Mouse (Mus musculus) kidney, postnatal 25 days (tissue): ENCODE data around the gene Thoc5.

ENCODE experiments used
- DNase-seq, 2 experiments: peaks; one replicate each; pipeline ENCODE4 v3.0.0; 2021; ENCODE audit warnings: mixed read lengths in 2 of 2

Gene Thoc5

GRCm38 (mm10) chr11:4894848-4895816, at the start of gene Thoc5:
Gene Thoc5, plus strand, starts transcription at chr11:4895320.
- peak; percentile 83 to 92 for DNase-seq

GRCm38 (mm10) chr11:4848483-4849248, 46.5 kb upstream of the Thoc5 start:
- peak; percentile 50 to 59 for DNase-seq

GRCm38 (mm10) chr11:4849258-4849943, 45.7 kb upstream of the Thoc5 start, which contains the start of gene Nf2:
Gene Nf2, minus strand, starts transcription at chr11:4849536.
- peak; percentile 99 to 100 for DNase-seq

GRCm38 (mm10) chr11:4850404-4850803, 44.7 kb upstream of the Thoc5 start:
- DNase-seq, result no peak

DNA sequence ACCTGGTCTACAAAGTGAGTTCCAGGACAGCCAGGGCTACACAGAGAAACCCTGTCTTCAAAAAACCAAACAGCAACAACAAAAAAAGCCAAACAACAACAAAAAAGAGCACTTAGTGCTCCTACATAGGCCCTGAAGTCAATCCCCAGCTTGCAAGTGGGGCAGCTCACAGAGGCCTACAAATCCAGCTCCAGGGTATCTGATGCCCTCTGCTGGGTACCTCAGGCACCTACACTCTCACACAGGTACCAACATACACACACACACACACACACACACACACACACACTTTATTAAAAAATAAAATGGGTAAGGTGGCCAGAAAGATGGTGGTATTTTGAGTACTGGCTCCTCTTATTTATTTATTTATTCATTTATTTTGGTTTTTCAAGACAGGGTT, 42.1 kb upstream of the Thoc5 start:
- DNase-seq, result no peak

DNA sequence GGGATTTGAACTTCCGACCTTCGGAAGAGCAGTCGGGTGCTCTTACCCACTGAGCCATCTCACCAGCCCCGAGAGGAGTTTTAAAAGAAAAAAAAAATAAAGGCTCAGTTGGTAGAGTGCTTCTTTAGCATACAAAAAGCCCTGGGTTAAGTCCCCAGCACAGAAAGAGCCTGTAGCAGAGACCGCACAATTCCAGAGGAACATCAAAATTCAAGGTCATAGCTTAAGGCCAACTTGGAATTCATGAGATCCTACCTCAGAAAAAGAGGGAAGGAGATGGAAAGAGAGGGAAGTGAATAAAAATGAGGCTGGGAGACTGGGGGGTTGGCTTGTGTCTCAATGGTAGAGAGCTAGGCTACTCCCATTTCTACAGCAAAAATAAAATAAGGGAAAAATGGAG, 40.9 kb upstream of the Thoc5 start:
- no peak for DNase-seq

DNA sequence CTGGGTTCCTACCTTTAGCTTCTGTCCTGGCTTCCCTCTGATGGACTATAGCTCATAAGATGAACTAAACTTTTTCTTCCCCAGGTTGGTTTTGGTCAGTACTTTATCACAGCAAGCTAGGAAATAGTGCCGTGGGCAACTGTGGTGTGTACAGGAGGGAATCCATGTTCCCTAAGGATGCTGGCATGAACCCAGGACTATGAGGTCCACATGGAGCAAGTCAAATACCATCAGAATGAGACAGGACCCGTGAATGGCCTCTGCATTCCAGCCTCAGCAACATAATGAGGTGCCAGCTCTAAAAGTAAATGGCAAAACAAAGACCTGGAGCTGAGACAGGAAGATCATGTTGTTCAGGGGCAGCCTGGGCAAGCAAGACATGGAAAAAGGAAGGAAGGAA, 36.7 kb upstream of the Thoc5 start:
- DNase-seq, result no peak

DNA sequence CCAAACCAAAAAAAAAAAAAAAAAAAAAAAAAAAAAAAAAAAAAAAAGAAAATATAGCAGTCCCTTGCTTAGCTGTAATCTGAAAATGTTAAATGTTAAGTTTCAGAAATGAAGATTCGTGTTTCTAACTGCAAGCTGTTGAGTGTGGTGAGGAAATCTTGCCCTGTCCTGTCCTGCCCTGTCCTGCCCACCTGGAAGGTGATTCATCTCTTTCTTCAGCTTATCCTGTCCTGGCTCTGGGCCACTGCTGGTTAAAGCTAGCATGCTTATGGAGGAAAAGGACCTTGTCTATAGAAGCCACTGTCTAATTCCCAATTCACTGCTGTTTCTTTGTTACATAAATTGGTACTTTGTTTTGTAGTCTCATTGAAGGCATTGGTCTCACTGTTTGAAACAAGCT, 34.1 kb upstream of the Thoc5 start:
- DNase-seq, result no peak

- no peak for DNase-seq
Observed at GRCm38 (mm10) chr11:4861816-4862604, 33.1 kb upstream of the Thoc5 start.

DNA sequence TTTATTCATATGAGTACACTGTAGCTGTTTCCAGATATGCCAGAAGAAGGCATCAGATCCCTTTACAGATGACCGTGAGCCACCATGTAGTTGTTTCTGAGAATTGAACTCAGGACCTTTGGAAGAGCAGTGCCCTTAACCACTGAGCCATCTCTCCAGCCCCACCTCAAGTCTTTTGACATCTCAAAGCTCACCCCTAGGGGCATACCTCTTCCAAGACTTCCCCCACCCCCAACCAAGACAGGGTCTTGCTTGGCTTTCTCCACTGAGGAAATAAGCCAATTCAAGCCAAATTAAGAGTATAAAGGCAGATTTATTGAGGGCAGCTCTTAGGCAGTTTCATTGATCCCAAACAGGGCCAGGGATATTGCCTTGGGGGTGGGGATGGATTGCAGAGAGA, 32.4 kb upstream of the Thoc5 start:
- no peak for DNase-seq

DNA sequence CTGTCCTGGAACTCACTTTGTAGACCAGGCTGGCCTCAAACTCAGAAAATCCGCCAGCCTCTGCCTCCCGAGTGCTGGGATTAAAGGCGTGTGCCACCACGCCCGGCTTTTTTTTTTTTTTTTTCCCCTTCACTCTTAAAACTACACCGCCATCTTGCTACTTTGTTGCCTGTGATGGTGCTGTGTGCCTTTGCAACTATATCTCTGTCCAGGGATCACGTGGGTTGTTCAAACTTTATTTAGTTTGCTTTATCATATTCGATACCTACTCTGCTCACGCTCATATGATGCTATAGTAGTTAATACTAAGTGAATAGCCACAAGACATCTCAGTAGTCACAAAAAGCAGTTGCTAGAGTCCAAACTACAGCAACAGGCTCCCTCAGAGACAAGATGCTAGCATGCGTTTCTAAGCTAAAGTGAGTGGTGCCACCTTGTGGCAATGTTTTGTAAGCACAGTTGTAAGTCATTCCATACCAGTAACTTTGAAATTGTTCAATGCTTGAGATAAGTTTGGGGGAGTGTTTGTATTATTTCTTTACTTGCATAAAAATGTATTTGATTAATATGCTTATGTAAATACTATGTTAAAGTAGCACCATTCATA, 29.4 kb upstream of the Thoc5 start:
- peak; percentile 71 to 83 for DNase-seq

DNA sequence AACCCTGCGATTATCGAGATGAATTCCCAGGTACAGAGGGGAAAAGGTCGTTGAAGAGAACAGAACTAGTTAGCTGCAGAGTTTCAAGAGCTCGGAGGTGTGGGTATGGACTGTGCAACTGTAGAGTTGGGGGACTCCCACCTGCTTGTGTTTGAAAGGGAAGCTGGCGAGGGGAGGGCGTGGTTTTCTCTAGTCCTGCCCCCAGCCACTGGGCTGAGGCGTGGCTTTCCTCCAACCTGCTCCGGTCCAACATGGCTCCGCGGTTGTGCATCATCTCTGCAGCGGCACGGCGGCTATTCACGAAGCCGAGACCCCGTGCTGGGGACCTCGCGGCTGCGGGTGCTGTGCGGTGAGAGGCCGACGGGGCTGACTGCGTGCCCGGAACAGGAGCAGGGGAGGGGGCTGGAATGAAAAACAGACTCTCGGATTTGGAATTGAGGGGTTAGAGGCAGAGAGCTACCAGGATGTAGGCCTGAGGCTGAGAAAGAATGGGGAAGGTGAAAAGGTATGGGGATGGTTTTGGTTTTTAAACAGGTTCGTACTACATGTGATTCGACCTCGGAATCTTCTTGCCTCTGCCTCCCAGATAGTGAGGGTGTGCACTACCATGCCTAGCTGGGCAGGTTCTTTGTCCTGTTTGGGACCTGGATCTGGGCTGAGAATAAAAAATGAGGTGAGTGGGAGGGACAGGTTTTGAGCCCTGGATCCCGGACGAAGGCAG, 21.2 kb upstream of the Thoc5 start, which contains the start of gene Nipsnap1:
Nipsnap1 (plus strand) TSS at position 197 of the 721 bp plus-strand sequence.
- peak; percentile 90 for DNase-seq

DNA sequence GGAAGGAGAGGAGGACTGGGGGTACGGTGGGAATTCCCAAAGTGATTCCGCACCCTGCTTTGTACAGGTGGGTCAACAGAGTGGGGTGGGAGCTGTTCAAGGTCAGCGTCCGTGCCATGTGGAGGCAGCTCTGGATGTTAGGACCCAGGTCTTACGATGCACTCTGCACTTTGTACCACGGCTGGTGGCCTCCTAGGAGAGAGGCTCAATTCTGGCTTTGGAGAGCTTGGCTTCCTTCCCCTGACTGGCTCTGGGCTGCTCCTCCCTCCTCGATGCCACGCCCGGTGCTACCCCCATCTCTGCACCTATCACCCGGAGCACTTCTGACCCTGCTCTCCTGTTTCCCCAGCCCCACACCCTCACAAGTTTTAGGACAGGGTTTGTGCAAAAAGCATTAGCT, 20.6 kb upstream of the Thoc5 start:
- DNase-seq, result peak; percentile 77 to 90

DNA sequence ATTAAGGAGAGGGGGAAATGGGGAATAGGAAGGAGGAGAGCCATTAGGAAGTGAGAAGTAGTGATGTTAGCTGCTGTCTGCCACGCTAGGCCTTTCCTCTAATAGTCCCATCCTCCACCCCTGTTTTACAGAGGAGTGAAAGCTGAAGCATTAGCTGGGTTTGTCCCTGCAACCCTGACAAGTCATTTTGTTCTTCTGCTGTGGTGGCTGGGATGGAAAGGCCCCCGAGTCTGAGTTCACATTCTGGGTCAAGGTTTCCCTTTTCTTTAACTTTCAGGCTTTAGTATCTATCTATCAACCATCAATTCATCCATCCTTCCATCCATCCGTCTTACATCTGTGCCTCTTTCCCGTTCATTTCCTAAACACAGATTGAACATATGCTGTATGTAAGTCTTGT, 14.0 kb upstream of the Thoc5 start:
- no peak for DNase-seq

- peak; percentile 82 to 95 for DNase-seq
Observed at GRCm38 (mm10) chr11:4882892-4883627, 12.1 kb upstream of the Thoc5 start.

DNA sequence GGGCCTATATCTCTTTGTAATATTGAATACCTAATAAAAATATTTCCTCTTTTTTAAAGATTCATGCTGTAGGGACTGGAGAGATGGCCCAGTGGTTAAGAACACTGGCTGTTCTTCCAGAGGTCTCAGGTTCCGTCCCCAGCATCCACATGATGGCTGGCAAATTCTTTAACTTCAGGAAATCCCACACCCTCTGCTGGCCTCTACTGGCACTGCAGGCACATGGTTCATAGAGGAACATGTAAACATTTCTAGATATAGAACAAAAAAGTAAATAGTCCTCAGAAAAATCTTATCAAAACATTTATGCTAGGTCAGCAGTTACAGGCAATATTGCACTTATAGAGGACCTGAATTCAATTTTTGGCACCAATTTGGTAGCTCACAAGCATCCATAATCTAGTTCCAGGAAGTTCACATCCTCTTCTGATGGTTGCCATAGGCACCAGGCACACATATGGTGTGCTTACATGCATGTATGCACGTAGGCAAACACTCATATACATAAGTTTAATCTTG, 9.7 kb upstream of the Thoc5 start:
- DNase-seq, result peak; percentile 61 to 83

- no peak for DNase-seq
Observed at GRCm38 (mm10) chr11:4886987-4887386, 8.1 kb upstream of the Thoc5 start.

DNA sequence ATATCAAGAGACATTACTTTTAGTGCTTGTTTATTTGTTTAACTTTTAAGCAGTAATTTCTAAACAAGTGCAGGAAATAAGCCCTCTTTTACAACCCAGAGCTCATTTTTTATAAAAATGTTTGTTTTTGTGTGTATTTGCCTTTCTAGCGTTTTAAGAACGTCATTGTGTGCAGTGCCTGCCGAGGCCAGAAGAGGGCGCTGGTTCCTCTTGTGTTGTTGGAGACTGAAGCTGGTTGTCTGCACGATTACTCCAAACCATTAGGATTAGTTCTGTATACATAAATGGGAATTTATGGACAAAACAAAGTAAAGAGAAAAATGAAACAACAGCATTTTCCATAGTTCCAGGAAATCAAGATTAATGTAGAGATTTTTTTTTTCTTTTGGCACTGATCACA, 5.3 kb downstream of the Thoc5 start:
- DNase-seq, result peak in 1 of 2 experiments; percentile 33

GRCm38 (mm10) chr11:4901956-4902355, 6.8 kb downstream of the Thoc5 start:
- no peak for DNase-seq

GRCm38 (mm10) chr11:4906231-4906630, 11.1 kb downstream of the Thoc5 start:
- no peak for DNase-seq
